ENCODE assay signal across 18 mouse cellular contexts in the genomic region with DNA sequence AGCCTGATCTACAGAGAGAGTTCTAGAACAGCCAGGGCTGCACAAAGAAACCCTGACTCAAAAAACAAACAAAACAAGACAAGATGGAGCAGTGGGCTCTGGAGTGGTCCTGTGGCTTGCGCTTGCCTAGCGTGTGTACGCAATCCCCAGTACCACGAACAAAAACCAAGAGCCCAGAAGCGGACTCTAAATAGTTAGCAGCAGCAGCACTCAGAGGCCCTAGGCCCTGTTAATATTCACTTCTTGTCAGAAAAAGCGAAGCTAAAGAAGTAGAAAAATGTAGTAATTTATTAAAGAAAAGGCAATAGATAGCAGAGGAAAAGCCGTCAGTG. TPM values are rescaled to one million over a fixed set of nuclear protein-coding genes. Genes with fewer than 3 reads are reported as not detected.
DNase-seq lines count a peak whose midpoint lies in the region; ATAC-seq and TF ChIP-seq lines count a peak whose summit lies in the region.
"Had no signal": no experiment of that assay in that cellular context is flagged by ENCODE, and none has a peak within 500 bp of the region (broad histone marks: within the 10 kb centered on the region; RNA-seq: fewer than 3 reads in every experiment).

No protein-coding gene starts in this region.

- H3K4me1 ChIP-seq in liver, embryonic 12.5 days = no peaks in the 10 kb centered on the region
- H3K4me1 ChIP-seq in liver, embryonic 11.5 days (replicated peaks; ENCODE audit: control insufficient read depth, insufficient read depth, low read length) = no peaks in the 10 kb centered on the region
- H3K4me1 ChIP-seq in bone marrow macrophage, adult 2 months (ENCODE audit: control insufficient read depth, insufficient read depth, low read length) = peaks cover 14% of the 10 kb centered on the region
- H3K4me1 ChIP-seq in kidney, embryonic 14.5 days (ENCODE audit: control insufficient read depth, insufficient read depth, low read length) = no peaks in the 10 kb centered on the region
- H3K4me1 ChIP-seq: embryonic facial prominence, embryonic 12.5 days; forebrain, embryonic 15.5 days; heart, embryonic 15.5 days; hindbrain, embryonic 10.5 days had no signal

- 0 out of 2 replicates have a peak, but pooled peaks cover 4% of the 10 kb centered on the region for H3K9me3 ChIP-seq in liver, embryonic 12.5 days (replicated peaks)
- H3K9me3 ChIP-seq in liver, embryonic 11.5 days (ENCODE audit: control insufficient read depth, low read length) = no peaks in the 10 kb centered on the region
- no peaks in the 10 kb centered on the region for H3K9me3 ChIP-seq in kidney, embryonic 14.5 days (ENCODE audit: control insufficient read depth, low read length)
- H3K9me3 ChIP-seq: embryonic facial prominence, embryonic 12.5 days; forebrain, embryonic 15.5 days; heart, embryonic 15.5 days; hindbrain, embryonic 10.5 days had no signal

- no peaks in the 10 kb centered on the region for H3K79me2 ChIP-seq in macrophage (ENCODE audit: inconsistent target)

- TF ChIP-seq CTCF in bone marrow macrophage, adult 2 months (IDR thresholded peaks at IDR 0.05; ENCODE audit: low read depth, low read length) = no peak

- DNase-seq in liver, embryonic 11.5 days (ENCODE audit: low spot score) = no peak
- DNase-seq in 3T3-L1 (ENCODE audit: low read depth, low spot score) = peak; percentile 91
- DNase-seq: adrenal gland, adult 2 months; adrenal gland, postnatal 25 days; cerebellum, adult 11 months; cerebellum, adult 9-10 months; cerebellum, postnatal 25 days; gastrocnemius, postnatal 10 days had no signal

- no peak for TF ChIP-seq POLR2A in bone marrow macrophage, adult 2 months (IDR thresholded peaks at IDR 0.05; ENCODE audit: borderline replicate concordance, low read depth, low read length)

- peaks cover 93% of the 10 kb centered on the region for H3K36me3 ChIP-seq in liver, embryonic 12.5 days
- H3K36me3 ChIP-seq in liver, embryonic 11.5 days (ENCODE audit: control insufficient read depth, insufficient read depth, low read length) = peaks cover 75% of the 10 kb centered on the region
- H3K36me3 ChIP-seq in macrophage (ENCODE audit: inconsistent target) = peaks cover 26% of the 10 kb centered on the region; the same call in 1 of the 2 replicates
- H3K36me3 ChIP-seq in kidney, embryonic 14.5 days (ENCODE audit: control insufficient read depth, insufficient read depth, low read length) = peaks cover 83% of the 10 kb centered on the region

- ATAC-seq in liver, embryonic 12.5 days = no peak
- no peak for ATAC-seq in liver, embryonic 11.5 days (replicated peaks; ENCODE audit: low FRiP score)
- no peak for ATAC-seq in kidney, embryonic 14.5 days (ENCODE audit: low FRiP score, low TSS enrichment)
- ATAC-seq: forebrain, embryonic 15.5 days had no signal

- H3K27me3 ChIP-seq in liver, embryonic 12.5 days (replicated peaks) = no peaks in the 10 kb centered on the region
- H3K27me3 ChIP-seq in liver, embryonic 11.5 days (replicated peaks; ENCODE audit: control insufficient read depth, insufficient read depth, low read length) = no peaks in the 10 kb centered on the region
- no peaks in the 10 kb centered on the region for H3K27me3 ChIP-seq in kidney, embryonic 14.5 days (ENCODE audit: control insufficient read depth, insufficient read depth, low read length)
- H3K27me3 ChIP-seq: embryonic facial prominence, embryonic 12.5 days; forebrain, embryonic 15.5 days; heart, embryonic 15.5 days had no signal

- no peak overlapping the region for H3K4me2 ChIP-seq in liver, embryonic 12.5 days
- no peak overlapping the region for H3K4me2 ChIP-seq in liver, embryonic 11.5 days
- H3K4me2 ChIP-seq in kidney, embryonic 14.5 days (replicated peaks; ENCODE audit: low read depth, low read length) = no peak overlapping the region
- H3K4me2 ChIP-seq: embryonic facial prominence, embryonic 12.5 days; forebrain, embryonic 15.5 days; heart, embryonic 11.5 days; heart, embryonic 15.5 days; hindbrain, embryonic 14.5 days had no signal

- peak overlapping the region; percentile 34; the same call in 1 of the 2 replicates for H3K27ac ChIP-seq in liver, embryonic 12.5 days
- no peak overlapping the region for H3K27ac ChIP-seq in liver, embryonic 11.5 days (ENCODE audit: low read depth, low read length)
- H3K27ac ChIP-seq in bone marrow macrophage, adult 2 months (ENCODE audit: insufficient read depth, low read depth, low read length) = peak overlapping the region; percentile 71
- peak overlapping the region; percentile 86 for H3K27ac ChIP-seq in macrophage
- no peak overlapping the region for H3K27ac ChIP-seq in kidney, embryonic 14.5 days (ENCODE audit: low read depth, low read length)
- H3K27ac ChIP-seq: embryonic facial prominence, embryonic 12.5 days; forebrain, embryonic 15.5 days; heart, embryonic 15.5 days; hindbrain, embryonic 10.5 days; hindbrain, embryonic 14.5 days had no signal

- H3K9ac ChIP-seq in liver, embryonic 12.5 days = no peak overlapping the region
- H3K9ac ChIP-seq in liver, embryonic 11.5 days (ENCODE audit: low read depth, low read length) = no peak overlapping the region
- no peak overlapping the region for H3K9ac ChIP-seq in kidney, embryonic 14.5 days (ENCODE audit: low read depth, low read length)
- H3K9ac ChIP-seq: embryonic facial prominence, embryonic 12.5 days; forebrain, embryonic 15.5 days; heart, embryonic 15.5 days; hindbrain, embryonic 14.5 days had no signal

- H3K4me3 ChIP-seq in liver, embryonic 12.5 days = no peak overlapping the region
- H3K4me3 ChIP-seq in liver, embryonic 11.5 days (ENCODE audit: low read depth, low read length) = no peak overlapping the region
- H3K4me3 ChIP-seq in bone marrow macrophage, adult 2 months (ENCODE audit: insufficient read depth, low read length) = no peak overlapping the region
- H3K4me3 ChIP-seq in macrophage (ENCODE audit: inconsistent target) = no peak overlapping the region
- no peak overlapping the region for H3K4me3 ChIP-seq in kidney, embryonic 14.5 days (ENCODE audit: low read length)
- H3K4me3 ChIP-seq: embryonic facial prominence, embryonic 12.5 days; forebrain, embryonic 15.5 days; heart, embryonic 15.5 days; hindbrain, embryonic 10.5 days had no signal

- 84% methylated on average over 7 of the region's 7 CpGs for WGBS in liver, embryonic 12.5 days (ENCODE audit: insufficient replicate concordance)
- 91% methylated on average over 7 of the region's 7 CpGs for WGBS in liver, embryonic 11.5 days
- 62% methylated on average over 7 of the region's 7 CpGs for WGBS in macrophage (ENCODE audit: missing documents)
- WGBS in kidney, embryonic 14.5 days = 96% methylated on average over 7 of the region's 7 CpGs

RNA-seq across cellular contexts. Expression of gene Slc35e3, which starts 8.4 kb away (rescaled TPM):
- 5.2 and 5.3 TPM in 2 replicates for polyA plus RNA-seq in liver, embryonic 12.5 days (2016; fragmentation: Nextera tagmentation; extraction: Ambion mirVana)
- polyA plus RNA-seq in liver, embryonic 11.5 days (2014; fragmentation: Nextera tagmentation; extraction: Ambion mirVana) = 7.1 and 7.2 TPM in 2 replicates
- polyA plus RNA-seq in bone marrow macrophage, adult 2 months (2012; ENCODE audit: insufficient read depth, insufficient read length, missing spikeins) = 5.4 and 10.6 TPM in 2 replicates
- total RNA-seq in macrophage (2018; cell fraction: chromatin; rRNA removed) = 10 to 100 TPM in 9 of 26 experiments, 1 to 10 TPM in 17; 5.3 to 16.2 (median 8.5) TPM
- 10 to 100 TPM in 7 of 26 experiments, 1 to 10 TPM in 19; 6.6 to 12.5 (median 8.7) TPM for total RNA-seq in macrophage (2018; cell fraction: cytosol; rRNA removed)
- 10 to 100 TPM in 25 of 26 experiments, 1 to 10 TPM in 1; 9.2 to 24.5 (median 13.9) TPM for total RNA-seq in macrophage (2018; cell fraction: nucleus; rRNA removed)
- 6.8 to 12.7 TPM (median 9.9 TPM) in 3 replicates for polyA plus RNA-seq in macrophage (2018)
- polyA plus RNA-seq in kidney, embryonic 14.5 days (2014; fragmentation: Nextera tagmentation; extraction: Ambion mirVana) = 7.5 and 12.5 TPM in 2 replicates

RNA-seq across cellular contexts. Expression of gene Nup107, which starts 37.9 kb away (rescaled TPM):
- 80.3 and 81.3 TPM in 2 replicates for polyA plus RNA-seq in liver, embryonic 12.5 days (2016; fragmentation: Nextera tagmentation; extraction: Ambion mirVana)
- polyA plus RNA-seq in liver, embryonic 11.5 days (2014; fragmentation: Nextera tagmentation; extraction: Ambion mirVana) = 102 and 120 TPM in 2 replicates
- polyA plus RNA-seq in bone marrow macrophage, adult 2 months (2012; ENCODE audit: insufficient read depth, insufficient read length, missing spikeins) = 18.2 and 18.9 TPM in 2 replicates
- 10 to 100 TPM in 17 of 26 experiments, 1 to 10 TPM in 9; 4.5 to 32.4 (median 15.9) TPM for total RNA-seq in macrophage (2018; cell fraction: chromatin; rRNA removed)
- total RNA-seq in macrophage (2018; cell fraction: cytosol; rRNA removed) = 10 to 100 TPM in 1 of 26 experiments, 1 to 10 TPM in 25; 2.7 to 10.6 (median 6.8) TPM
- total RNA-seq in macrophage (2018; cell fraction: nucleus; rRNA removed) = 10 to 100 TPM in 9 of 26 experiments, 1 to 10 TPM in 17; 3.0 to 32.6 (median 9.2) TPM
- 8.0 to 24.8 TPM (median 17.9 TPM) in 3 replicates for polyA plus RNA-seq in macrophage (2018)
- polyA plus RNA-seq in kidney, embryonic 14.5 days (2014; fragmentation: Nextera tagmentation; extraction: Ambion mirVana) = 48.6 and 77.5 TPM in 2 replicates

RNA-seq across cellular contexts. Expression of gene Mdm2, which starts 44.0 kb away (rescaled TPM):
- 35.6 and 36.9 TPM in 2 replicates for polyA plus RNA-seq in liver, embryonic 12.5 days (2016; fragmentation: Nextera tagmentation; extraction: Ambion mirVana)
- polyA plus RNA-seq in liver, embryonic 11.5 days (2014; fragmentation: Nextera tagmentation; extraction: Ambion mirVana) = 56.0 and 56.7 TPM in 2 replicates
- 94.2 and 95.5 TPM in 2 replicates for polyA plus RNA-seq in bone marrow macrophage, adult 2 months (2012; ENCODE audit: insufficient read depth, insufficient read length, missing spikeins)
- total RNA-seq in macrophage (2018; cell fraction: chromatin; rRNA removed) = 1,000 to 10,000 TPM in 12 of 26 experiments, 100 to 1,000 TPM in 14; 488 to 3,376 (median 837) TPM
- total RNA-seq in macrophage (2018; cell fraction: cytosol; rRNA removed) = 100 to 1,000 TPM in 16 of 26 experiments, 10 to 100 TPM in 10; 72.5 to 455 (median 128) TPM
- 1,000 to 10,000 TPM in 7 of 26 experiments, 100 to 1,000 TPM in 19; 303 to 1,681 (median 684) TPM for total RNA-seq in macrophage (2018; cell fraction: nucleus; rRNA removed)
- polyA plus RNA-seq in macrophage (2018) = 68.8 to 97.8 TPM (median 84.1 TPM) in 3 replicates
- polyA plus RNA-seq in kidney, embryonic 14.5 days (2014; fragmentation: Nextera tagmentation; extraction: Ambion mirVana) = 38.6 and 65.6 TPM in 2 replicates

Comparison
In these comparisons a context has a peak if more than half of its experiments do, and no peak if none do; other contexts are left out.
1. H3K27ac ChIP-seq: peak in liver, embryonic 12.5 days (single experiment), bone marrow macrophage, adult 2 months (single experiment) and macrophage (single experiment); none in liver, embryonic 11.5 days (single experiment) and kidney, embryonic 14.5 days (single experiment).